Mouse (Mus musculus) CH12.LX (cell line): ENCODE data around the gene Gm5089. TPM values are rescaled to one million over a fixed set of nuclear protein-coding genes. Genes with fewer than 3 reads are reported as not detected.

Experiments
- DNase-seq: peaks from one replicate; pipeline ENCODE4 v3.0.0-alpha.2; 2013; ENCODE audit errors: extremely low read depth
- H3K27ac ChIP-seq: 2 replicates; pipeline ENCODE4 v1.5.1; 2012; ENCODE audit warnings: low read depth, mild to moderate bottlenecking, control low read depth, moderate library complexity; ENCODE audit not compliant: insufficient read depth
- H3K27me3 ChIP-seq: replicated peaks from 2 replicates; pipeline ENCODE3; 2012; ENCODE audit warnings: inconsistent platforms
- H3K36me3 ChIP-seq, 2 experiments: replicated peaks in 1 of 2; 2 replicates each; pipeline versions ENCODE3 to v1.6.1; 2012; ENCODE audit warnings: inconsistent platforms in 1 of 2, low read length in 1 of 2, mild to moderate bottlenecking in 1 of 2, mixed read lengths in 1 of 2, moderate library complexity in 1 of 2; ENCODE audit not compliant: control insufficient read depth in 1 of 2, insufficient read depth in 1 of 2
- H3K4me1 ChIP-seq, 2 experiments: 2 replicates each; pipeline ENCODE4 v1.6.1; 2012; ENCODE audit warnings: inconsistent platforms in 1 of 2, moderate library complexity in 1 of 2; ENCODE audit not compliant: insufficient read depth in 2 of 2, control insufficient read depth in 1 of 2
- H3K4me2 ChIP-seq: 2 replicates; pipeline ENCODE4 v1.6.1; 2012; ENCODE audit warnings: low read depth, mild to moderate bottlenecking, control low read depth; ENCODE audit not compliant: poor library complexity, insufficient read depth, severe bottlenecking
- H3K4me3 ChIP-seq, 3 experiments: fragments of 150-350 bp in 1 of 3; sonication (generic) in 1 of 3; replicated peaks in 1 of 3; 2 replicates each; pipeline versions ENCODE3 to v1.5.1; 2011 to 2012; ENCODE audit warnings: low read depth in 2 of 3, low read length in 2 of 3, mild to moderate bottlenecking in 2 of 3, moderate library complexity in 2 of 3, control low read depth in 1 of 3, improper control_type of control experiment in 1 of 3, inconsistent platforms in 1 of 3, mixed read lengths in 1 of 3; ENCODE audit not compliant: poor library complexity in 1 of 3
- H3K79me2 ChIP-seq: replicated peaks from 2 replicates; pipeline ENCODE4 v1.6.1; 2012; ENCODE audit warnings: mild to moderate bottlenecking, moderate library complexity; ENCODE audit not compliant: control insufficient read depth, poor library complexity, insufficient read depth, severe bottlenecking; ENCODE audit errors: extremely low read depth
- H3K9ac ChIP-seq: 2 replicates; pipeline ENCODE4 v1.6.1; 2012; ENCODE audit warnings: low read depth, mild to moderate bottlenecking, control low read depth, moderate library complexity; ENCODE audit not compliant: insufficient read depth
- H3K9me3 ChIP-seq: replicated peaks from 2 replicates; pipeline ENCODE3; 2012; ENCODE audit warnings: low read length, inconsistent platforms, mixed read lengths
- BHLHE40 ChIP-seq: IDR thresholded peaks from 2 replicates; pipeline ENCODE4 v1.6.1; 2011; ENCODE audit warnings: mild to moderate bottlenecking, low read depth, low read length, improper control_type of control experiment
- CHD1 ChIP-seq: IDR thresholded peaks from 2 replicates; pipeline ENCODE4 v1.6.1; 2012; ENCODE audit warnings: low read depth, low read length, improper control_type of control experiment, inconsistent platforms
- EP300 ChIP-seq: IDR thresholded peaks from 2 replicates; pipeline ENCODE4 v1.6.1; 2011; ENCODE audit warnings: low read length, improper control_type of control experiment
- ETS1 ChIP-seq: conservative IDR thresholded peaks from 2 replicates; pipeline ENCODE4 v1.6.1; 2012; ENCODE audit warnings: low read depth, mild to moderate bottlenecking, inconsistent platforms, low read length, improper control_type of control experiment, moderate library complexity
- IRF4 ChIP-seq: IDR thresholded peaks from 2 replicates; pipeline ENCODE4 v1.6.1; 2014; ENCODE audit warnings: low read depth, mild to moderate bottlenecking, inconsistent platforms, low read length, improper control_type of control experiment
- JUN ChIP-seq: IDR thresholded peaks from 2 replicates; pipeline ENCODE4 v1.6.1; 2011; ENCODE audit warnings: low read depth, mild to moderate bottlenecking, low read length, improper control_type of control experiment, moderate library complexity; ENCODE audit not compliant: insufficient read depth
- JUND ChIP-seq: conservative IDR thresholded peaks from 2 replicates; pipeline ENCODE4 v1.6.1; 2011; ENCODE audit warnings: low read depth, low read length, improper control_type of control experiment
- KAT2A ChIP-seq: IDR thresholded peaks from 2 replicates; pipeline ENCODE4 v1.6.1; 2012; ENCODE audit warnings: low read length, improper control_type of control experiment, inconsistent platforms; ENCODE audit not compliant: insufficient replicate concordance
- NRF1 ChIP-seq: IDR thresholded peaks from 2 replicates; pipeline ENCODE4 v1.6.1; 2014; ENCODE audit warnings: low read depth, mild to moderate bottlenecking, inconsistent platforms, low read length, improper control_type of control experiment, moderate library complexity
- PAX5 ChIP-seq: IDR thresholded peaks from 2 replicates; pipeline ENCODE4 v1.6.1; 2012; ENCODE audit warnings: low read length, inconsistent platforms, mixed read lengths
- RAD21 ChIP-seq: IDR thresholded peaks from 2 replicates; pipeline ENCODE4 v1.6.1; 2011; ENCODE audit warnings: low read depth, mild to moderate bottlenecking, low read length, improper control_type of control experiment, moderate library complexity
- SIN3A ChIP-seq: IDR thresholded peaks from 2 replicates; pipeline ENCODE4 v1.6.1; 2012; ENCODE audit warnings: low read length, improper control_type of control experiment, inconsistent platforms
- SMC3 ChIP-seq: IDR thresholded peaks from 2 replicates; pipeline ENCODE4 v1.6.1; 2011; ENCODE audit warnings: low read depth, low read length, improper control_type of control experiment
- ZC3H11A ChIP-seq: IDR thresholded peaks from 2 replicates; pipeline ENCODE4 v1.6.1; 2012; ENCODE audit warnings: low read depth, mild to moderate bottlenecking, inconsistent platforms, low read length, improper control_type of control experiment
- ZMIZ1 ChIP-seq: IDR thresholded peaks from 2 replicates; pipeline ENCODE4 v1.6.1; 2012; ENCODE audit warnings: low read depth, mild to moderate bottlenecking, inconsistent platforms, low read length, improper control_type of control experiment
- ZNF384 ChIP-seq: IDR thresholded peaks from 2 replicates; pipeline ENCODE4 v1.6.1; 2012; ENCODE audit warnings: low read depth, low read length, improper control_type of control experiment, inconsistent platforms
- dilution Hi-C: fragments of 300-500 bp; cut with MboI; formaldehyde crosslinking; loops from 2 replicates; pipeline ENCODE4 v1.14.3; 2020; ENCODE audit warnings: low sequenced_read_pairs; ENCODE audit not compliant: extremely low pct_unique_long_range_greater_than_20kb, extremely low pct_ligation_motif_present
- in situ Hi-C: fragments of 300-500 bp; cut with MboI; formaldehyde crosslinking; loops from 3 replicates; pipeline ENCODE4 v1.14.3; 2019; ENCODE audit warnings: low sequenced_read_pairs, low pct_ligation_motif_present, low pct_unique_long_range_greater_than_20kb, mixed read lengths
- polyA plus RNA-seq: library from polyadenylated mRNA; unstranded; fragments of >175 nt; gene quantifications from 2 replicates; pipeline ENCODE4 v1.2.1, GENCODE M21; 2012; ENCODE audit warnings: low read depth; ENCODE audit not compliant: insufficient read length
- total RNA-seq, 2 experiments: library from RNA; depleted of rRNA; stranded (reverse); fragments of 300-350 nt in 1 of 2; fragments of >200 nt in 1 of 2; gene quantifications; 2 replicates each; pipeline ENCODE4 v1.2.3; 2012 to 2014

Gene Gm5089
- total and polyA plus RNA-seq, 3 experiments: not detected

DNA sequence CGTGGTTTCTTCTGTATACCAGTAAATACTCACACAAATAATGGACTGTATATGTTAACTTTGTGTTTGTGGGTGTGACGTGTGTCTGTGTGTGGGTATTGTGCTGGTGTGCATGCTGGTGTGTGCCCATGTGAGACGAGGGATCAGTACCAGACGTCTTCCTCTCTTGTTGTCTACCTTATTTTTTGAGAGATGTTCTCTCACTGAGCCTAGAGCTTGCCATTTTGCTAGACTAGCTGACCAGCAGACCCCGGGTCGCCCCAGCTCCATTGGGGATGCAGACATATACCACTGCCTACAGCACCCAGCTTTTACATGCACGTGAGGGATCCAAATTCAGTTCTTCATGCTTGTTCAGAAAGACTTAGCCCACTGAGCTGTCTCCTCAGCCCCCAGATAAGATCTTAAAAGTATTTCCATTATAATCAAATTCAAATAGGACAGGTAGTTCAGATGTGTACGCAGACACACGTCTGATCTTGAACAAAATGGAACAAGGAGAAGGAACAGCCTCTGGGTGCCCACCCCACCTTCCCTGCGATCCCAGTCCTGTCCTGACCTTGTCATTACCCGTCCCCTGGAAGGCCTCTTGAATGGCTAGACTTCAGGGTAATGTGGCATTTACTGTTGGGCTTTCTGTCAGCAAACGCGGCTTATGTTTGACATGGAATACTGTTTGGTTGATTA, 61.1 kb downstream of the Gm5089 start:
- Histone ChIP-seq H3K27ac (no peak overlapping the region), H3K9me3 (no peaks in the 10 kb centered on the region), H3K9ac (no peak overlapping the region), H3K4me2 (no peak overlapping the region)
- dilution Hi-C loops (no loop called here), in situ Hi-C loops (no loop called here)
- TF ChIP-seq ZNF384: no peak
- TF ChIP-seq ZC3H11A: no peak
- TF ChIP-seq IRF4: no peak
- no peak for TF ChIP-seq ZMIZ1
- TF ChIP-seq SIN3A: no peak
- no peak for TF ChIP-seq JUN
- no peak for TF ChIP-seq CHD1
- no peak for TF ChIP-seq KAT2A
- TF ChIP-seq SMC3: no peak
- no peak for TF ChIP-seq JUND
- TF ChIP-seq, all 38 proteins: peak for 0
- H3K27me3 ChIP-seq: no peaks in the 10 kb centered on the region
- H3K4me3 ChIP-seq: no peak overlapping the region
- peaks cover 0 to 2% of the 10 kb centered on the region in 2 experiments for H3K36me3 ChIP-seq
- no peaks in the 10 kb centered on the region for H3K79me2 ChIP-seq
- peaks cover 0 to 25% of the 10 kb centered on the region in 2 experiments; a peak in 2 of 4 replicates for H3K4me1 ChIP-seq
- DNase-seq: no peak

DNA sequence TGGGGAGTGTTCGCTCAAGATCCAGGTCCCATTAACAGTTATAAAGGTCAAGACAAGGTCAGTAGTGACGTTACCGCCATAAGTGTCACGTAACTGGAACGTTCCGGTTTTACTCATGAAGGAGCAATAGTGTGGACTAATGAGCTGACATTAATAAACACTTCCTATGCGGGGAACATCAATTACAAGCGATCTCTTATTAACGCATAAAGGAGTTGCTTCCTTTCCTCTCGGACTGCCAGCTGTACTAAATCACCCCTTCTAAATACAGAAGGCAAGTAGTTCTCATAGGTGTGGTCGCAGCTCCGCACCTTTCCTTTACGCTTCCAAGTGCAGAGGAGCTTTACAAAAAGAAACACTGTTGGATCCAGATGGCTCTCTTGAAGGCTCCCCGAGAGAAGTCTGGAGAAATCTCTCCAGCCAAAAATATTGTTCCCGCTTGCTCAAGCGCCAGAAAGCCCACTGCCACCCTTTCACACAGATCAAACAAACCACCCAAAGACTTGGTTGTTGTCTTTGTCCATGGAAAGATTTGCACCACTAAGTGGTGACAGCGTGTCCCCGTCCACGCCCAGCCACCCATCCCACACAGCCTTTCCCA, 62.4 kb downstream of the Gm5089 start:
- Histone ChIP-seq H3K4me2 (no peak overlapping the region), H3K27ac (no peak overlapping the region), H3K9ac (no peak overlapping the region), H3K27me3 (no peaks in the 10 kb centered on the region), H3K4me3 (no peak overlapping the region), H3K36me3 (peaks cover 0 to 2% of the 10 kb centered on the region in 2 experiments), H3K79me2 (no peaks in the 10 kb centered on the region), H3K4me1 (peaks cover 0 to 37% of the 10 kb centered on the region in 2 experiments; a peak in 2 of 4 replicates), H3K9me3 (no peaks in the 10 kb centered on the region)
- dilution Hi-C loops (no loop called here), in situ Hi-C loops (no loop called here)
- no peak for DNase-seq
- TF ChIP-seq CHD1: no peak

DNA sequence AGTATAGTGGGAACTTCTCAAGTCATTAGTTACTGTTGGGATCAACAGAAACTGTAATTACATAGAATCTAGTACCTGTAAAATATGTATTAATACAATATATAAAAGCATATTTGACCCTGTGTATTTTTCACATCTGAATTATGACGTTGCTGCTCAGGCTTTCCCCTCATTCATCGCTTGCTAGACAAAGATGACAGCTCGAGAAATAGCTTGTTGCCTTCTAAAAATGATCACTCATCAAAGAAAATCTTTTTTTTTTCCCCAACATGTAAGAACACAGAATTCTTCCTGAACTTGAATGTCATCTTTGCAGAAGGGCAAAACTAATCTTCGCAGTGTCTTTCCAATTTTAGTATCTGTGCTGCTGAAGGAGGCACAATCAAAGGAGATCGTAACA, 63.1 kb downstream of the Gm5089 start:
- Histone ChIP-seq H3K27me3 (no peaks in the 10 kb centered on the region), H3K4me1 (peaks cover 0 to 31% of the 10 kb centered on the region in 2 experiments; a peak in 2 of 4 replicates), H3K9me3 (no peaks in the 10 kb centered on the region), H3K4me3 (no peak overlapping the region), H3K4me2 (no peak overlapping the region), H3K27ac (no peak overlapping the region), H3K9ac (no peak overlapping the region), H3K79me2 (no peaks in the 10 kb centered on the region), H3K36me3 (peaks cover 0 to 2% of the 10 kb centered on the region in 2 experiments)
- DNase-seq: no peak
- no peak for TF ChIP-seq BHLHE40
- no peak for TF ChIP-seq ETS1
- no peak for TF ChIP-seq RAD21
- no peak for TF ChIP-seq PAX5
- TF ChIP-seq NRF1: no peak
- TF ChIP-seq EP300: no peak
- in situ Hi-C loops (no loop called here), dilution Hi-C loops (no loop called here)
